Mouse (Mus musculus) embryonic facial prominence, embryonic 14.5 days (tissue): Measurements from ENCODE around the gene Npas2. TPM values are rescaled to one million over a fixed set of nuclear protein-coding genes. Genes with fewer than 3 reads are reported as not detected.

Source experiments
- ATAC-seq: fragments of 200-750 bp; cut with Nextera tagmentation; 2 replicates; pipeline ENCODE4 v1.8.0; 2017; ENCODE audit warnings: low read depth, moderate number of reproducible peaks, moderate TSS enrichment
- DNase-seq: peaks from one replicate; pipeline ENCODE4 v3.0.0-alpha.2; 2015; ENCODE audit warnings: low spot score
- H3K27ac ChIP-seq: fragments of 300-500 bp; sonication (generic); replicated peaks from 2 replicates; pipeline ENCODE4 v1.5.1; 2014; ENCODE audit warnings: low read depth, mild to moderate bottlenecking, low read length, moderate library complexity
- H3K27me3 ChIP-seq: fragments of 300-500 bp; sonication (generic); replicated peaks from 2 replicates; pipeline ENCODE4 v1.6.1; 2014; ENCODE audit warnings: low read length; ENCODE audit not compliant: control insufficient read depth, insufficient read depth
- H3K36me3 ChIP-seq: fragments of 300-500 bp; sonication (generic); 2 replicates; pipeline ENCODE4 v1.6.1; 2014; ENCODE audit warnings: low read length, mixed read lengths; ENCODE audit not compliant: control insufficient read depth, insufficient read depth
- H3K4me1 ChIP-seq: fragments of 300-500 bp; sonication (generic); 2 replicates; pipeline ENCODE4 v1.6.1; 2014; ENCODE audit warnings: antibody characterized with exemption, low read length; ENCODE audit not compliant: control insufficient read depth, insufficient read depth
- H3K4me2 ChIP-seq: fragments of 300-500 bp; sonication (generic); 2 replicates; pipeline ENCODE4 v1.6.1; 2014; ENCODE audit warnings: low read depth, mild to moderate bottlenecking, low read length, moderate library complexity, mixed read lengths
- H3K4me3 ChIP-seq: fragments of 300-500 bp; sonication (generic); 2 replicates; pipeline ENCODE4 v1.5.1; 2014; ENCODE audit warnings: low read depth, mild to moderate bottlenecking, low read length
- H3K9ac ChIP-seq: fragments of 300-500 bp; sonication (generic); 2 replicates; pipeline ENCODE4 v1.6.1; 2014; ENCODE audit warnings: low read depth, mild to moderate bottlenecking, low read length, moderate library complexity, mixed read lengths
- H3K9me3 ChIP-seq: fragments of 300-500 bp; sonication (generic); 2 replicates; pipeline ENCODE4 v1.6.1; 2016; ENCODE audit warnings: low read length; ENCODE audit not compliant: control insufficient read depth
- WGBS: fragments of 180-500 bp; shearing (Covaris S2); extraction: QIAGEN DNeasy Blood & Tissue Kit; methylation state at CpG from one replicate; pipeline ENCODE4 v1.1.7; 2014; 5-methylcytosine and 5-hydroxymethylcytosine counted together
- polyA plus RNA-seq: library from polyadenylated mRNA; unstranded; fragments of >200 nt; fragmentation: Nextera tagmentation; extraction: Ambion mirVana; gene quantifications from 2 replicates; pipeline ENCODE4 v1.2.1, GENCODE M21; 2014

The Npas2 gene
- polyA plus RNA-seq, 1 experiment from 2014 or later: 2.7 TPM

- H3K9ac ChIP-seq: no peak overlapping the region
- ATAC-seq: no peak
- H3K4me2 ChIP-seq: no peak overlapping the region
- H3K4me3 ChIP-seq: no peak overlapping the region
- DNase-seq: peak; percentile 65
- H3K27ac ChIP-seq: no peak overlapping the region
- 58% methylated on average over 7 of the region's 7 CpGs for WGBS
- H3K9me3 ChIP-seq: no peaks in the 10 kb centered on the region
- H3K27me3 ChIP-seq: no peaks in the 10 kb centered on the region
- no peaks in the 10 kb centered on the region for H3K36me3 ChIP-seq
- H3K4me1 ChIP-seq: no peaks in the 10 kb centered on the region
Measured at GRCm38 (mm10) chr1:39283323-39283722, 89.8 kb downstream of the Npas2 start.

GRCm38 (mm10) chr1:39284786-39285185, 91.3 kb downstream of the Npas2 start:
- DNase-seq (peak; percentile 25), ATAC-seq (no peak)
- WGBS: 78% methylated on average over 16 of the region's 16 CpGs
- Histone ChIP-seq H3K27me3 (no peaks in the 10 kb centered on the region), H3K9me3 (no peaks in the 10 kb centered on the region), H3K4me3 (no peak overlapping the region), H3K36me3 (no peaks in the 10 kb centered on the region), H3K4me1 (no peaks in the 10 kb centered on the region), H3K9ac (no peak overlapping the region), H3K4me2 (no peak overlapping the region), H3K27ac (no peak overlapping the region)

GRCm38 (mm10) chr1:39287076-39287475, 93.5 kb downstream of the Npas2 start:
- Histone ChIP-seq H3K4me2 (no peak overlapping the region), H3K36me3 (no peaks in the 10 kb centered on the region), H3K4me3 (no peak overlapping the region), H3K9ac (no peak overlapping the region), H3K9me3 (no peaks in the 10 kb centered on the region), H3K27ac (no peak overlapping the region), H3K27me3 (no peaks in the 10 kb centered on the region), H3K4me1 (no peaks in the 10 kb centered on the region)
- ATAC-seq: no peak
- no peak for DNase-seq
- WGBS: 93% methylated on average over 9 of the region's 9 CpGs

- no peaks in the 10 kb centered on the region for H3K27me3 ChIP-seq
- WGBS: 66% methylated on average over 4 of the region's 4 CpGs
- no peaks in the 10 kb centered on the region for H3K36me3 ChIP-seq
- no peak overlapping the region for H3K4me2 ChIP-seq
- DNase-seq (peak; percentile 52), ATAC-seq (no peak)
- no peak overlapping the region for H3K27ac ChIP-seq
- no peaks in the 10 kb centered on the region for H3K4me1 ChIP-seq
- H3K9ac ChIP-seq: no peak overlapping the region
- H3K4me3 ChIP-seq: no peak overlapping the region
- H3K9me3 ChIP-seq: no peaks in the 10 kb centered on the region
Measured at GRCm38 (mm10) chr1:39287831-39288230, 94.3 kb downstream of the Npas2 start.

- DNase-seq (no peak), ATAC-seq (no peak)
- Histone ChIP-seq H3K36me3 (no peaks in the 10 kb centered on the region), H3K9ac (no peak overlapping the region), H3K4me1 (no peaks in the 10 kb centered on the region), H3K9me3 (no peaks in the 10 kb centered on the region), H3K4me2 (no peak overlapping the region), H3K27me3 (no peaks in the 10 kb centered on the region), H3K27ac (no peak overlapping the region), H3K4me3 (no peak overlapping the region)
- WGBS: 48% methylated on average over 3 of the region's 3 CpGs
Measured at GRCm38 (mm10) chr1:39288425-39288824, 94.9 kb downstream of the Npas2 start.

- ATAC-seq: no peak
- H3K4me1 ChIP-seq: no peaks in the 10 kb centered on the region
- DNase-seq: no peak
- H3K27ac ChIP-seq: no peak overlapping the region
- 60% methylated on average over 3 of the region's 3 CpGs for WGBS
- H3K36me3 ChIP-seq: no peaks in the 10 kb centered on the region
- no peaks in the 10 kb centered on the region for H3K9me3 ChIP-seq
- no peaks in the 10 kb centered on the region for H3K27me3 ChIP-seq
- no peak overlapping the region for H3K4me3 ChIP-seq
- H3K4me2 ChIP-seq: no peak overlapping the region
- H3K9ac ChIP-seq: no peak overlapping the region
Measured at GRCm38 (mm10) chr1:39292001-39292400, 98.5 kb downstream of the Npas2 start.

- Histone ChIP-seq H3K4me3 (no peak overlapping the region), H3K4me2 (no peak overlapping the region), H3K36me3 (no peaks in the 10 kb centered on the region), H3K9ac (no peak overlapping the region), H3K9me3 (0 out of 2 replicates have a peak, but pooled peaks cover 4% of the 10 kb centered on the region), H3K27me3 (no peaks in the 10 kb centered on the region), H3K27ac (no peak overlapping the region), H3K4me1 (no peaks in the 10 kb centered on the region; the same call in 1 of the 2 replicates)
- ATAC-seq (no peak), DNase-seq (no peak)
- WGBS: 86% methylated on average over 9 of the region's 9 CpGs
Measured at GRCm38 (mm10) chr1:39298294-39298693, 104.8 kb downstream of the Npas2 start.

GRCm38 (mm10) chr1:39300243-39300642, 106.7 kb downstream of the Npas2 start:
- Histone ChIP-seq H3K36me3 (no peaks in the 10 kb centered on the region), H3K4me2 (no peak overlapping the region), H3K9me3 (0 out of 2 replicates have a peak, but pooled peaks cover 4% of the 10 kb centered on the region), H3K4me1 (no peaks in the 10 kb centered on the region; the same call in 1 of the 2 replicates), H3K9ac (no peak overlapping the region), H3K27me3 (no peaks in the 10 kb centered on the region), H3K4me3 (no peak overlapping the region), H3K27ac (no peak overlapping the region)
- WGBS: 86% methylated on average over 9 of the region's 9 CpGs
- ATAC-seq (no peak), DNase-seq (no peak)

- H3K27me3 ChIP-seq: no peaks in the 10 kb centered on the region
- no peak for DNase-seq
- no peaks in the 10 kb centered on the region for H3K36me3 ChIP-seq
- no peaks in the 10 kb centered on the region; the same call in 1 of the 2 replicates for H3K4me1 ChIP-seq
- H3K27ac ChIP-seq: no peak overlapping the region
- no peak for ATAC-seq
- no peak overlapping the region for H3K4me2 ChIP-seq
- H3K9ac ChIP-seq: no peak overlapping the region
- H3K9me3 ChIP-seq: 0 out of 2 replicates have a peak, but pooled peaks cover 4% of the 10 kb centered on the region
- H3K4me3 ChIP-seq: no peak overlapping the region
- WGBS: 90% methylated on average over 6 of the region's 6 CpGs
Measured at GRCm38 (mm10) chr1:39300676-39301075, 107.1 kb downstream of the Npas2 start.
